Mouse (Mus musculus): Measurements from ENCODE around the gene Zranb3.

GRCm38 (mm10) chr1:128082800-128083199 lies 20.0 kb downstream of the Zranb3 start:
- TF ChIP-seq CTCF (IDR thresholded peaks at IDR 0.05; ENCODE audit: extremely low read depth, insufficient read depth, insufficient read length, insufficient replicate concordance) (no peak), POLR2A (IDR thresholded peaks at IDR 0.05; ENCODE audit: low read depth, low read length) (no peak)
